In genomic region chr15:101976023-101976422, GRCm38 (mm10) we compare ENCODE assay signal across 8 mouse cellular contexts. TPM values are rescaled to one million over a fixed set of nuclear protein-coding genes. Genes with fewer than 3 reads are reported as not detected.
DNase-seq lines count a peak whose midpoint lies in the region; ATAC-seq and TF ChIP-seq lines count a peak whose summit lies in the region.

No protein-coding gene starts in this region.

- H3K9ac ChIP-seq in embryonic facial prominence, embryonic 15.5 days, result no peak overlapping the region
- no peak overlapping the region for H3K9ac ChIP-seq in liver, postnatal 0 days (replicated peaks)
- peak overlapping the region; percentile 23; the same call in 1 of the 2 replicates for H3K9ac ChIP-seq in stomach, postnatal 0 days (ENCODE audit: low read length)

- H3K9me3 ChIP-seq in embryonic facial prominence, embryonic 15.5 days (replicated peaks), result no peaks in the 10 kb centered on the region
- H3K9me3 ChIP-seq in liver, postnatal 0 days (ENCODE audit: low read length), result no peaks in the 10 kb centered on the region
- no peaks in the 10 kb centered on the region for H3K9me3 ChIP-seq in stomach, postnatal 0 days (ENCODE audit: control insufficient read depth, low read length)

- H3K27ac ChIP-seq in embryonic facial prominence, embryonic 15.5 days (replicated peaks), result peak overlapping the region; percentile 94
- H3K27ac ChIP-seq in liver, postnatal 0 days (ENCODE audit: low read depth), result peak overlapping the region; percentile 85
- H3K27ac ChIP-seq in stomach, postnatal 0 days (replicated peaks), result peak overlapping the region; percentile 99

- H3K27me3 ChIP-seq in embryonic facial prominence, embryonic 15.5 days, result no peaks in the 10 kb centered on the region
- H3K27me3 ChIP-seq in liver, postnatal 0 days (ENCODE audit: insufficient read depth, low read length), result peaks cover 7% of the 10 kb centered on the region; the same call in 1 of the 2 replicates
- no peaks in the 10 kb centered on the region for H3K27me3 ChIP-seq in stomach, postnatal 0 days (ENCODE audit: control insufficient read depth, insufficient read depth, low read length)

- no peaks in the 10 kb centered on the region for H3K36me3 ChIP-seq in embryonic facial prominence, embryonic 15.5 days
- no peaks in the 10 kb centered on the region for H3K36me3 ChIP-seq in liver, postnatal 0 days (replicated peaks; ENCODE audit: insufficient read depth, low read length)
- no peaks in the 10 kb centered on the region for H3K36me3 ChIP-seq in stomach, postnatal 0 days (ENCODE audit: control insufficient read depth, insufficient read depth, low read length)

- no peak for TF ChIP-seq EP300 in liver, postnatal 0 days (IDR thresholded peaks at IDR 0.05; ENCODE audit: low read depth)
- TF ChIP-seq EP300 in stomach, postnatal 0 days (optimal IDR thresholded peaks at IDR 0.05), result peak; percentile 88

- intact Hi-C loops in heart, postnatal 25 days (cut with DNase I), result no loop called here

- DNase-seq in R1 (ENCODE audit: low read depth, low spot score), result peak; percentile 11
- DNase-seq in heart, postnatal 25 days (ENCODE audit: low spot score), result peak; percentile 70
- DNase-seq in liver, postnatal 0 days, result peak; percentile 69
- DNase-seq in stomach, postnatal 0 days (ENCODE audit: low spot score), result peak; percentile 84
- no peak for DNase-seq in cerebellum, postnatal 36 days
- no peak for DNase-seq in thymus, adult 18-20 months
- DNase-seq in layer of hippocampus, adult 18-20 months (ENCODE audit: low spot score in 2 of 2), result no peak

- peaks cover 57% of the 10 kb centered on the region for H3K4me1 ChIP-seq in embryonic facial prominence, embryonic 15.5 days
- peaks cover 47% of the 10 kb centered on the region for H3K4me1 ChIP-seq in liver, postnatal 0 days (ENCODE audit: insufficient read depth)
- peaks cover 28% of the 10 kb centered on the region for H3K4me1 ChIP-seq in stomach, postnatal 0 days (replicated peaks; ENCODE audit: control insufficient read depth, insufficient read depth)

- ATAC-seq in embryonic facial prominence, embryonic 15.5 days (ENCODE audit: insufficient number of reproducible peaks, low FRiP score, low TSS enrichment, low read depth), result no peak; the same call in 1 of the 2 replicates
- ATAC-seq in liver, postnatal 0 days, result peak; percentile 36
- ATAC-seq in stomach, postnatal 0 days (ENCODE audit: low FRiP score, low TSS enrichment), result peak; percentile 62

- no peak for TF ChIP-seq CTCF in liver, postnatal 0 days (IDR thresholded peaks at IDR 0.05; ENCODE audit: low read depth)
- TF ChIP-seq CTCF in stomach, postnatal 0 days (IDR thresholded peaks at IDR 0.05; ENCODE audit: low read depth), result no peak

- no peak overlapping the region for H3K4me3 ChIP-seq in embryonic facial prominence, embryonic 15.5 days (replicated peaks)
- no peak overlapping the region for H3K4me3 ChIP-seq in liver, postnatal 0 days (ENCODE audit: low read depth, low read length)
- no peak overlapping the region for H3K4me3 ChIP-seq in stomach, postnatal 0 days (ENCODE audit: low read depth, low read length)

- no peak overlapping the region; the same call in 1 of the 2 replicates for H3K4me2 ChIP-seq in embryonic facial prominence, embryonic 15.5 days (replicated peaks)
- H3K4me2 ChIP-seq in liver, postnatal 0 days (ENCODE audit: low read depth, low read length), result peak overlapping the region; percentile 35; the same call in 1 of the 2 replicates
- H3K4me2 ChIP-seq in stomach, postnatal 0 days (replicated peaks; ENCODE audit: low read depth), result no peak overlapping the region

- WGBS in embryonic facial prominence, embryonic 15.5 days, result 38% methylated on average over 5 of the region's 5 CpGs
- WGBS in liver, postnatal 0 days (ENCODE audit: insufficient replicate concordance), result 36% methylated on average over 5 of the region's 5 CpGs
- WGBS in stomach, postnatal 0 days, result 26% methylated on average over 5 of the region's 5 CpGs

RNA-seq across cellular contexts. Expression of gene Krt78, which starts 21.9 kb away (rescaled TPM):
- 11.5 and 14.1 TPM in 2 replicates for polyA plus RNA-seq in embryonic facial prominence, embryonic 15.5 days (2015; fragmentation: Nextera tagmentation; extraction: Ambion mirVana)
- not detected for total RNA-seq in heart, postnatal 25 days (2021)
- polyA plus RNA-seq in liver, postnatal 0 days (2015; fragmentation: Nextera tagmentation; extraction: Ambion mirVana), result not detected in 2 replicates
- polyA plus RNA-seq in stomach, postnatal 0 days (2015; fragmentation: Nextera tagmentation; extraction: Ambion mirVana), result 49.3 and 73.4 TPM in 2 replicates
- total RNA-seq in layer of hippocampus, adult 18-20 months (2021), result not detected

RNA-seq across cellular contexts. Expression of gene Krt8, which starts 28.3 kb away (rescaled TPM):
- polyA plus RNA-seq in embryonic facial prominence, embryonic 15.5 days (2015; fragmentation: Nextera tagmentation; extraction: Ambion mirVana), result 131 and 181 TPM in 2 replicates
- total RNA-seq in heart, postnatal 25 days (2021), result 1 to 10 TPM; 2.5 to 2.7 TPM
- 125 and 129 TPM in 2 replicates for polyA plus RNA-seq in liver, postnatal 0 days (2015; fragmentation: Nextera tagmentation; extraction: Ambion mirVana)
- 1,902 and 1,960 TPM in 2 replicates for polyA plus RNA-seq in stomach, postnatal 0 days (2015; fragmentation: Nextera tagmentation; extraction: Ambion mirVana)
- total RNA-seq in layer of hippocampus, adult 18-20 months (2021), result not detected

RNA-seq across cellular contexts. Expression of gene Krt79, which starts 35.9 kb away (rescaled TPM):
- polyA plus RNA-seq in embryonic facial prominence, embryonic 15.5 days (2015; fragmentation: Nextera tagmentation; extraction: Ambion mirVana), result 67.2 and 70.6 TPM in 2 replicates
- total RNA-seq in heart, postnatal 25 days (2021), result not detected
- not detected in 2 replicates for polyA plus RNA-seq in liver, postnatal 0 days (2015; fragmentation: Nextera tagmentation; extraction: Ambion mirVana)
- 12.2 and 14.3 TPM in 2 replicates for polyA plus RNA-seq in stomach, postnatal 0 days (2015; fragmentation: Nextera tagmentation; extraction: Ambion mirVana)
- total RNA-seq in layer of hippocampus, adult 18-20 months (2021), result under 1 TPM; 0.20 to 0.45 TPM

RNA-seq across cellular contexts. Expression of gene Krt4, which starts 51.5 kb away (rescaled TPM):
- 212 and 217 TPM in 2 replicates for polyA plus RNA-seq in embryonic facial prominence, embryonic 15.5 days (2015; fragmentation: Nextera tagmentation; extraction: Ambion mirVana)
- total RNA-seq in heart, postnatal 25 days (2021), result not detected
- 0.08 TPM in 1 of 2 replicates, not detected in the other for polyA plus RNA-seq in liver, postnatal 0 days (2015; fragmentation: Nextera tagmentation; extraction: Ambion mirVana)
- polyA plus RNA-seq in stomach, postnatal 0 days (2015; fragmentation: Nextera tagmentation; extraction: Ambion mirVana), result 4,471 and 4,814 TPM in 2 replicates
- total RNA-seq in layer of hippocampus, adult 18-20 months (2021), result not detected

RNA-seq across cellular contexts. Expression of gene Krt18, which starts 52.0 kb away (rescaled TPM):
- polyA plus RNA-seq in embryonic facial prominence, embryonic 15.5 days (2015; fragmentation: Nextera tagmentation; extraction: Ambion mirVana), result 87.8 and 119 TPM in 2 replicates
- total RNA-seq in heart, postnatal 25 days (2021), result 1 to 10 TPM; 3.7 to 4.9 TPM
- 234 and 261 TPM in 2 replicates for polyA plus RNA-seq in liver, postnatal 0 days (2015; fragmentation: Nextera tagmentation; extraction: Ambion mirVana)
- 715 and 753 TPM in 2 replicates for polyA plus RNA-seq in stomach, postnatal 0 days (2015; fragmentation: Nextera tagmentation; extraction: Ambion mirVana)
- total RNA-seq in layer of hippocampus, adult 18-20 months (2021), result under 1 TPM; 0.23 to 0.64 TPM

Comparison
In these comparisons a context has a peak if more than half of its experiments do, and no peak if none do; other contexts are left out.
1. DNase-seq: peak in R1 (single experiment), heart, postnatal 25 days (single experiment), liver, postnatal 0 days (single experiment) and stomach, postnatal 0 days (single experiment); none in cerebellum, postnatal 36 days (0 of 2), thymus, adult 18-20 months (0 of 2) and layer of hippocampus, adult 18-20 months (0 of 2).
2. RNA of gene Krt78, which starts 21.9 kb away (polyA plus RNA-seq): 49.3 to 73.4 TPM in stomach, postnatal 0 days and 11.5 to 14.1 TPM in embryonic facial prominence, embryonic 15.5 days; not detected in liver, postnatal 0 days; every median in the first group is over 10 times any median in the second.
3. RNA of gene Krt8, which starts 28.3 kb away (polyA plus RNA-seq): 1,902 to 1,960 TPM in stomach, postnatal 0 days; 131 to 181 TPM in embryonic facial prominence, embryonic 15.5 days and 125 to 129 TPM in liver, postnatal 0 days; every median in the first group is over 10 times any median in the second.
4. RNA of gene Krt79, which starts 35.9 kb away (polyA plus RNA-seq): 67.2 to 70.6 TPM in embryonic facial prominence, embryonic 15.5 days and 12.2 to 14.3 TPM in stomach, postnatal 0 days; not detected in liver, postnatal 0 days; every median in the first group is over 10 times any median in the second.
5. Peak in every context shown above with its lines, with median percentiles within 50 percentile points of each other: H3K27ac ChIP-seq.